Mouse (Mus musculus): ENCODE data around the gene Cacna1s.

Gene Cacna1s

DNA sequence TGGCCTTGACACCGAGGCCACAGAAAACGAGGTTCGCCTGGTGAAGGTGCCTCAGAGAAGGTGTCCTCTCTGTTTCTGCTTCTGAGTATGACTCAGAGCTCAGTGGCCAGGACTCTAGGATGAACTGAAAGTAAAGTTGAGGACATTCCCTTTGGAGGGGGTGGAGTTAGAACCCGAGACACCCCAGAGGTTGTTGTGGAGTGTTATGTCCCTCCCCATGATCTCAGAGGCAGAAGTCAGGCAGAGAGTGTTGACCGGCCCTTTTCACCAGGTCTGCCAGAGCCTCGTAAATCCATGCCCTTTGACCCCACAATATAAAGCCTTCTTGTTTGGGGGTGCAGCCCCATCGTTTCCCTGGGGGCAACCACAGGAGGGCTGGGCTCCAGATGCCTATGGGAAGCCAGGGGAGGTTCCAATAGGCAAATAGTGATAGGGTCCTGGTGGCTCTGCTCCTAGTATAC is 84.6 kb downstream of the Cacna1s start:
- DNase-seq (ENCODE audit: low spot score in 2 of 2) = no peak

GRCm38 (mm10) chr1:136137575-136137974 is 85.0 kb downstream of the Cacna1s start:
- peak; percentile 34 to 55 for DNase-seq (ENCODE audit: low spot score in 2 of 2)

DNA sequence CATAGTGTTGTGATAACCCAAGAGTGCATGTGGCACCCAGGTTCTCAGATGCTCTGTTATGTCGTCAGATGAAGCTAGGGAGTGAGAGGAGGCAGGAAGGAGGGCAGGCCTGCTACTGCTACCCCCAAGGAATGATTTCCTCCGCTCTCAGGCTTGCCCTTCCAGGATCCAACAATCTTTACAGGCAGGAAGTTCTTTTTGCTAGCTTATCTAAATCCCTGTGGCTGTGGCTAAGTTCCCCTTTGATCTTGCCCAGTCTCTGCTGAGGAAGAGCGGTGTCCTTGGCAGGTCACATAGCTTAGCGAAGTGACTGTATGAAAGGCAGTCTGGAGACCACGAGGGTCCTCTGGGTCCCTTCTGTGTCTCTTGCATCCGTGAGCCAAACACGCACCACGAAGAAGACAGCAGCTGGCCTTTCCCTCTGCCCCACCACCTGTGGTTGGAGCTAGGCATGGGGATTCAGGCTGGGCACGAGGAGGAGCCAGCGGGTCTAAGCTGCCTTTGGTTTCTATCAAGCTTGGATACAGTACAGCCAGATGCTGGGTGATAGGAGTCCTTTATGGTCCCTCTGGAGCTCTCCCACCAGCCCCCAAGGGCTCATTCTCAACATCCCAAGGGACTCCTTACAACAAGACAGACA is 85.8 kb downstream of the Cacna1s start:
- DNase-seq (ENCODE audit: low spot score in 2 of 2) = no peak

GRCm38 (mm10) chr1:136139990-136140640 is 87.6 kb downstream of the Cacna1s start:
- DNase-seq (ENCODE audit: low spot score in 2 of 2) = peak; percentile 74 to 79

GRCm38 (mm10) chr1:136141176-136141950 is 88.8 kb downstream of the Cacna1s start:
- DNase-seq (ENCODE audit: low spot score in 2 of 2) = no peak

- no peak for DNase-seq (ENCODE audit: low spot score in 2 of 2)
Measured at GRCm38 (mm10) chr1:136142336-136142735, 89.8 kb downstream of the Cacna1s start.

- no peak for DNase-seq (ENCODE audit: low spot score in 2 of 2)
Measured at GRCm38 (mm10) chr1:136143514-136143913, 91.0 kb downstream of the Cacna1s start.

DNA sequence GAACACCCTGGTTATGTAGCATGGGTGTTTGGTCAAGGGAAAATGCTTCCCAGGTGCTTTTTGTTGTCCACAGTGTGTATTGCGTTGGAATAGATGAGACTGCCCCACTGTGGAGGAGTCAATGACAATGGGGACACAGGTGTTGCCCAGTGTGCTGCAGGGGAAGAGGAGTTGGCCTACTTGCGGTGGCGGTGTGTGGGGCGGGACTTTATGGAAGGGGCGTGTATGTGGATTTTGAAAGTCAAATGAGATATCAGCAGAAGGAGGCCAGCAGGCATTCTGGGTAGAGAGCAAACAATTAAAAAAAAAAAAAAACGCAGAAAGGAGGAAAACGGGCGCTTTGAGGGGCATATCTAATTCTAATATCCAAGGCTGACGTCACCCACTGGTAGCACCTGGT is 97.2 kb downstream of the Cacna1s start:
- no peak for DNase-seq (ENCODE audit: low spot score in 2 of 2)

DNA sequence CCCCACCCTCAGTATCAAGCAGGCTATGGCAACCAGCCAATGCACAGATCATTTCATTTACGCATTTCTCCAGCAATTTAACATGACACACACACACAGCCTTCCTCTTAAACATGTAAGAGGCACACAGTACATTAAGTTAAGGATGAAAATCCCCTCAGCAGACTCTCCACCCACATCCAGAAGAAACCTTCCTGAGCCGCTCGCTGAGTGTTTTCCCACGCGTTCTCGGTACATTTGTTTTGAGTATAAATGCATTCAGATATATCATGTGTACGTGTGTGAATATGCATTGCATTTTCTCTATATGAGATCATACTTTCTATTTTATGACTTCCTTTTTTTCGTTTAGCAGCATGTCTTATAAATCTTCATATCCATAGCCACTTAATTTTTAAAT is 98.8 kb downstream of the Cacna1s start:
- no peak for DNase-seq (ENCODE audit: low spot score in 2 of 2)

DNA sequence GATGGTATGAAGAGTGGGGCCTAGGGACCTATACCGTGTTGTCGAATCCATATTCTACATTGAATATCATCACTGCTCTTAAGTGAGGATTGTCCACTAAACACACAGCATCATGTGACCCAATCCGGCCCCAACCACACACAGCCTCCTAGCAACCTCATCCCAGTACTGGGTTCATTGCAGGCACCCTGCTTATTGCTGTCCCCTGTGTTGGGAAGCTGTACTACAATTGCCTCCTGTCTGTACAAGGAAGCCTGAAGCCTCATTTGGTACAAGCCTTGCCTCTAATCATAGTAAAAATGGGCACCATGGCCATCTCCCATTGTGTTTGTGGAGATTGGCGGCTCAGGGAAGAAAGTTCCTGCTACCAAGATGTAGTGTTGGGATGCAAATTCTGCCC is 103.8 kb downstream of the Cacna1s start:
- no peak for DNase-seq (ENCODE audit: low spot score in 2 of 2)

DNA sequence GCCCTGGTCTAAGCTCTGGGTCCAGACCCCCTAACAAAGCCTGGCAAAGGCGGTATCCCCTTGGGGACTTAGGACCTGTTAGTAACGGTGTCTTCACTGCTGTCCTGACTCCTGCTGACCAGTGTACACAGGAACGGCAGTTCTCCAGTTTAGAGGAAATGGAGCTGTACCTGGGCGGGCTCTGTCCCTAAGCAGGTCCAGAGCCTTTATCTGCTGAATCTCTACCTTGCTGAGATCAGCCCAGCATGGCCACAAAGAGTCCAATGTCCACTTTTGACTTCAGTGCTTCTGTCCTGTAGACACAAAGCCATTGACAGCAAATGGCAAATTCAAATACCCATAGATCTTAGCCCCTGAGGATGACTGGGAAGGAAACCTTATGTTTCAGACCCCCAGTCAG is 104.4 kb downstream of the Cacna1s start:
- DNase-seq (ENCODE audit: low spot score in 2 of 2) = no peak

DNA sequence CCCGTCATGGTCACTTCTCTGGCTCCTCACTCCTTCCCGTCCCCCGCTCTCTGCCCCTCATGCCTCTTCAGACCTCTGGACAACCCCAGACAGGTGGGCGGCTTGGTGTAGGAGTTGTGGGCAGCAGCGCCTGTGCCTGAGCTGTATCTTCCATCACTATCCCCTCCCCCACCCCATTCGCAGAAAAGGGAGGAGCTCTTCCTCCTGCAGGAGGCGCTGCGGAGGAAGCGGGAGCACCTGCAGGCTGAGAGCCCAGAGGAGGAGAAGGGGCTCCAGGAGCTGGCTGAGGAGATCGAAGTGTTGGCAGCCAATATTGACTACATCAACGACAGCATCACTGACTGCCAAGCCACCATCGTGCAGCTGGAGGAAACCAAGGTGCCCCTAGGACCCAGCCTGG is 107.3 kb downstream of the Cacna1s start:
- DNase-seq (ENCODE audit: low spot score in 2 of 2) = no peak

GRCm38 (mm10) chr1:136160297-136160696 is 107.7 kb downstream of the Cacna1s start:
- DNase-seq (ENCODE audit: low spot score in 2 of 2) = no peak

- DNase-seq (ENCODE audit: low spot score in 2 of 2) = no peak
Measured at GRCm38 (mm10) chr1:136160930-136161329, 108.4 kb downstream of the Cacna1s start.

- DNase-seq (ENCODE audit: low spot score in 2 of 2) = no peak
Measured at GRCm38 (mm10) chr1:136161333-136161921, 108.9 kb downstream of the Cacna1s start.

- DNase-seq (ENCODE audit: low spot score in 2 of 2) = no peak
Measured at GRCm38 (mm10) chr1:136165436-136165835, 112.9 kb downstream of the Cacna1s start.

DNA sequence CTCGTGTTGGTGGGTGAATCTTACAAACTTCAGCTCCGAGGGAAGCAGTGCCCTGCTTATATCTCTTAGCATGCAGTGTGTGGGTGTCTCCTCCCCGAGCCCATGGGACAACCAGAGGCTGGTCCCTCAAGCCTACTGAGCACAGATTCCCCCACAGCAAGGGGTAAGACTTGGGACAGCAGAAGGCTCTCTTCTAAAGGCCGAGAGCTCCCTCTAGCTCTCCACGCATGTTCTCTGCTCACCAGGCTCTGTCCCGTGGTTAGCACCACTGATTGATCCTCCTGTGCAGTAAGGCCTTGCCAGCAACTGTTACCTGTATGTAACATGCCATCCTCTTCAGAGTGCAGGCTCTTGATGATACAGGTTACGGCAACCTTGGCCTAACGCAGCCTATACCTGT is 115.1 kb downstream of the Cacna1s start:
- DNase-seq (ENCODE audit: low spot score in 2 of 2) = no peak

Data from thymus, postnatal 10 days (tissue).